Mouse (Mus musculus) yolk sac, embryonic 10.5 days (tissue): ENCODE data around the gene Rai1.

Source experiments
- DNase-seq: peaks from one replicate; pipeline ENCODE4 v3.0.0-alpha.2; 2017; ENCODE audit warnings: low spot score

Gene Rai1

DNA sequence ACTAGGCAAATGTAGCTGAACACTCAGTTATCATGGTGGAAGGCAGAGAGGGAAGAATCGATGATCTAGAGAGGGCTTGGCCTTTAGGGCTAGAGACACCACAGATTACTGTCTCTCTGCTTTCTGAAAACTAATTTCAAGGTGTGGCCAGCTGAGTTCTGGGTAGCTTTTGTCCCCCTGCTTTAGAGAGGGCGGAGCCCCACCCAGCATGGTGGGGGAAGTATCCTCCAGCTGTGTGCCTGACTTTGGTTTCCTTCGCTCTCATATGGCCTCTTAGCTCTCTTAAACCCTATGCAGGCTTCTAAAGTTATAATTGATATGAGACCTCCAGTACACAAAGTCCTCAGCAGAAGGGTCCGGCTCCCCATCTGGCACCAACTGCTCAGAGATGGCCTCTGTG lies 58.5 kb downstream of the Rai1 start:
- no peak for DNase-seq

DNA sequence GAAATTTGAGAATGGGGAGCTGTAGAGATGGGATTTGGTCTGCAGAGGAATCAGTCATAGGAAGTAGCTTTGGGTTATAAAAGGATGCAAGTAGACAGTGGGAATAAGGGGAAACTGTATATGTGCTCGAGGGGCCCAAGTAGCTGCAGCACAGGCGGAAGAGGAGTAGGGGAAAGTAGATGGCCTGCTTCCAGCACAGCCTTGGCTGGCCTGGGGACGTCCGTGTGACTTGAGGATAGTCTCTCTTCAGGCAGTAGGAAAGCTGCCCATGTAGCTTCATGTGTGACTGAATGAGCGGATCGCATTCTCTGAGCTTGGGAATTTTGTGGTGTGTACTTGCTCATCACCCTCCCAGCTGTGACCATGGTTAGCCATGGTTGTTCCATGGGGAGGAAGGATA lies 59.6 kb downstream of the Rai1 start:
- no peak for DNase-seq

DNA sequence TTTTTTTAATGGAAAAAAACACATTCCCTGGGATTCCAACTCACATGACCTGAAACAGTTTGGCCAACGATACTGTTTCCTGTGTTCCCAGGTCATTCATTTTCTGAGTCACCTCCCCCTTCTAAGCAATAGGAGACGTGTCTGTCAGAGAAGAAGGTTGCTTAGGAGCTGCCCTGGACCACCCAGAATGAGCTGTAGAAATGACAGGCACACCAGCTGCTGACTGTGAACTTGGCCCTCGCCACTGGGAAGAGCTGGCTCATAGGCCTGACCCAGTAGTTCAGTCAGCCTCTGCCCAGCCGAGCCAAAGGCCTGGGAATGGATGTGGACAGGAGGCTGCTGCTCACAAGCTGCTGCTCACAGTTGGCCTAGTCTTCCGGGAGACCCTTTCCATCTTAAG lies 60.3 kb downstream of the Rai1 start:
- no peak for DNase-seq

DNA sequence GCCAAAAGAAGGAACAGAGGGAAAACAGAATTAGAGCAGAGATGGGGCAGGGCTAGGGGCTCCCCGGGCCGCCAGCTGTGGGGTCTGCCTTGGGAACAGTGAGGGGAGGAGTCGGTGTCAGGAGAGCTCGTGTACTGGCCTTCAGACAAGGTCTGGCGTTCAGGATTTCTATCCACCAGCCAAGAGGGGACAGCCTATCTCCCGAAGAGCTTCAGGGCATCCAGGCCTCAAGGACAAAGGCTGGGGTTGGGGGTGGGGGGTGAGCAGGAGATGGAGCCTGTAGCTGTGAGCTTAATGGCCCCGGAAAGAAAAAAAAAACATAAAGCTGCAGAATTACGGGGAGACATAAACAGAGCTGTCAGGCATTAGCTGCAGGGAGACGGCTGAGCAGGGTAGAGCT lies 64.0 kb downstream of the Rai1 start:
- DNase-seq = no peak

DNA sequence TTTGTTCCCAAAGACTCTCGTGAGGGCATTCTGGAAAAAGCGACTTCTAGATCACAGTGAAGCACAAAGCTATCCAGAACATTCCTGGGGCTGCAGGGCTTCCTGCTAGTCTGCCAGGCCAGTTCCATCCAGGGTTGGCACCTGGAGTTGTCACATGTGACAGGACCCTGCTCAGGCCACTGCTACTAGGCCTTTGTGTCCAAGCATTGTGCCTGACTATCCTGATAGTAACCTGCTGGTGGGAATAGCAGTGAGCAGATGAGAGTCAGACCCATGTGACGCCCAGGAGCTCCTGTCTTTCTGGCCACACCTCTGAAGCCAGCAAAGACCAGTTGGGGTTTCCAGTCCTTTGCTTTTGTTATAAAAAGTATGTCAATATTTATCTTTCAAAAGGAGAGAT lies 67.3 kb downstream of the Rai1 start:
- DNase-seq = no peak

DNA sequence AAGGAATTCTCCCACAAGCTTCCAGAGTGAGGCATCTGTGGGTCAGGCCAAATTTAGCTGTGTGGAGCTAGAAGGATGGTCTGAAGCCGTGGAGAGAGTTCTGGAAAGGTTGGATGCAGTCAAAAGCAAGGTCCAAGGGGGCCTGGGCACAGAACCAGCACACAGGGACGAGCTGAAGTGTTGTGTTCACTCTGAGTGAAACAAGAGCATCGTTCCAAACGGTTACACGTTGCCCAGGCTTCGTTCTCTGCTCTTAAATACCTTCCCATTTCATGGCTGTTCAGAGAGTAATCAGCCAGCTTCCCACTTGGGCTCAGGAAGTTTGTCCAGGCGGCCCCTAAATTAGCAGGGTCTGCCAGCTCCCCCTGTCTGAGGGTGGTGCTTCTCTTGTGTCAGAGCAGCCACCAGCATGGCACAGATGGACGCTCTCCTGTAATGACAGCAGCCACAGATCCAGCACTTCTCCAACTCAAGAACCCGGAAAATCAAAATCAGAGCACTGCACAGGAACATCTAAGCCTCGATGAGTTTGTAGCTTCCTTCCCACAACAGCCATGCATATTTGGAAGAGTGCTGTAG lies 68.9 kb downstream of the Rai1 start:
- DNase-seq = no peak

DNA sequence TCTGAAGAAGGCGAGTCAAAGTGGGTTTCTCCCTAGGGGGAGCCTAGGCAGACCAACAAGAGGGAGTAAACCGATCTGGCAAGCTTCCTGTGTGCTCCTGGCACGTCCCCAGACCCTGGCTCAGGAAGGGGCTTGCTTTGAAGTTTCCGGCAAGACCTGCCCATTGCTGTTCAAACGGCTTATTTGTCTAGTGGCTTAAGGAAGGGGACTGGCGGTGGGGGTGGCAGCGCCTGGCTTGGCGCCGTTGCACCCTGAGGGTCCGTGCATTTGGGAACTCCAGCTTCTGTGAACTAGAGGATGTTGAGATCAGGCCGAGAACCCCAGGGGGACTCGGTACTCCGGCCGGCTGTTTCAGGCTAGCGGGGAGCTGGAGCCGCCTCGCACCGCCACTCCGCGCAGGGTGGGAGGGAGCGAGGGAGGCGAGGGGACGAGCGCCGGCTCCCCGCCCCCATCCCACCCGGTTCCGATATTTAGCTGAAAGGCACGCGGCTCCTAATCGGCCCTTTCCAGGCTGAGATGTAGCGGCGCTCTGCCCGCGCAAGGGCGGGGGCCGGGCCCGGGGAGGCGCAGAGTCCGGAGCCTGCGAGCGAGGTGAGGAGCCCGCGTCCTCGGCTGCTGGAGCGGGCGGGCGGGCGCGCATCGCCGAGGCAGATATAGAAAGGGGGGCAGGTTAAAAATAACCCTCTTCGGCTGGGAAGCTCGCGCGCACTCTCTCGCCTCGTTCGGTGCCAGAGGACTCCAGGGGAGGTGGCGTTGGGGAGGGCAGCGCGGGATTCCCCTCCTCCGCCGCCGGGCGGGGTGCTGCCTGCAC lies 70.8 kb downstream of the Rai1 start:
- DNase-seq = peak; percentile 64

DNA sequence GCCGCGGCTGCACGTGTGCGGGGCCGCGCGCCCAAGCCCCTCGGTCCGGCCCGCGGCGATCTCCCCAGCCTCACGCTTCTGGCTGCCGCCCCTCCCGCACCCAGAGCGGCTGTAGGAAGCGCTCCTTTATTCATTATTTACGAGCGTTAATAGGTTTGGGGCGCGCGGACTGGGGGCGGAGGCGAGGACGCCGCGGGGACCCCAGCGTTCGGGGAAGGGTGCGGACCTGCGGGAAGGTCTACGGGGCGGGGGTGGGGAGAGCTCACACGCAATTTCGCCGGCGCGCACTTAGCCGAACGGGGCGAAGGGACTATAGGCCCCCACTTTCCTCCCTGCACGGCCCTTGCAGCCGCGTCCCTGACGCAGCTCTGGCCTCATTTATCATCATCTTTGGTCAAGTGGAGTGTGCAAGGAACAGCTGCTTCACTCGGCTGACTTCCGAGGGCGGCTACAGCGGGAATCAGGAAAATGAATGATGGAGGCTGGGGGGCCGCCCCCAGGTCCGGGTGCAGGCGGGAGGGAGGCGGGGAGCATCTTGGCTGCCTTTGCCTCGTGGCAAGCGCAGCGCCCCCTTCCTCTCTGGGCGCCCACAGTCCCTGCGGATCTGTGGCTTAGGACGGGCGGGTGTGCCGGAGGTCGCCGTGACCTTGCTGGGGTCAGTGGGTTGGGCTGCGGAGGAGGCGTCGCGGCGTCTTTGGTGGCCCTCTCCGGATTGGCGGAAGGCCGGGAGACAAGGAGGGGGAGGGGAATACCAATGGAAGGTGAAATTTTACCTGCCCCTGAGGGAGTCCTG lies 71.6 kb downstream of the Rai1 start:
- peak; percentile 81 for DNase-seq

DNA sequence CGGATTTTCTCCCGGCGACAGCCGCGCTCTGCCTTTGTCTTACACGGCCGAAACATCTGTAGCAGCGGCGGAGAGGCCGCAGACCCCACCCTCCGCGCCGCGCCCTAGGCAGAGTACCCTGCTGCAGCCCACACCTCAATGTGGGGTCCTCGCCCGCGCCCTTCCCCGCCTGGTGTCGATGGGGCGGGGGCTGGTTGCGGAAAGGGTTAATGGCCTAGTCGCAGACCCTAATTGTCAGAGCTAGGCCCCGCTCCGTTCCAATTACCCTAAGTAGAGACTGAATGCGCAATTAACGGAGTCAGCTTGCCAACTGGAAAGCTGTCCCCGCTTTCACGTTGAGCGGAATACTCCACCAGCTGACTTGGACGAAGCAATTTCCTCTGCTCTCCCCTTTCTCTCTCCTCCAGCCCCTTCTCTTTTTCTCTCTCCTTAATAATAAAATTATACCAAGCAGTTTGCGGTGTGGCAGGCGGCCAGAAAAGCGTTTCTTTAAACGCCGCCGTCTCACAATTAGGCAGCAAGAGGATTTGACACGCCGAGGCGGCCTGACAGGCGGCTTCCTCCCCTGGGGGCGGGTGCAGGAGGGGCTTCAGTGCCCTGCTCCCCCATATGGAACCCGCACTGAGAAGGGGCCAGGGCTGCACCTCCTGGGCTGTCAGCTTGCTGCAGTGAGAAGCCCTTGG lies 72.3 kb downstream of the Rai1 start:
- DNase-seq = no peak

DNA sequence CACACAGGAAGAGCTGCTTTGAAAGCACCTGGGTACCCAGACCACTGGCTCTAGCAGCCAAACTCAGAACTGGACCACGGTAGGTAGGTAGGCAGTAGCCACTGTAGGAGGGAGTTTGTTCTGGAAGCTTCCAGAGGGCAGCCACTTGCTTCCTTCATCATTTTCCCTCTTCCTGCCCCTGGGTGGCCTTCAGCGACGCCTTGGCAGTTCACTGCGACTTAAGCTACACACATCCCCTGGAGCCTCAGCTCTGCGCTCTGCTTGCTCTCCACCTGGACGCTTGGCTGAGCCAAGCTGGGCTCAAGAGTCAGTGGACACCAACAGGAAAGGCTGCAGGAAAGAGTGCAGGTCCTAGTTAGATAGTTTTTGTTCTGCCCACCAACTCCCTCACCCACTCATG lies 73.2 kb downstream of the Rai1 start:
- no peak for DNase-seq

DNA sequence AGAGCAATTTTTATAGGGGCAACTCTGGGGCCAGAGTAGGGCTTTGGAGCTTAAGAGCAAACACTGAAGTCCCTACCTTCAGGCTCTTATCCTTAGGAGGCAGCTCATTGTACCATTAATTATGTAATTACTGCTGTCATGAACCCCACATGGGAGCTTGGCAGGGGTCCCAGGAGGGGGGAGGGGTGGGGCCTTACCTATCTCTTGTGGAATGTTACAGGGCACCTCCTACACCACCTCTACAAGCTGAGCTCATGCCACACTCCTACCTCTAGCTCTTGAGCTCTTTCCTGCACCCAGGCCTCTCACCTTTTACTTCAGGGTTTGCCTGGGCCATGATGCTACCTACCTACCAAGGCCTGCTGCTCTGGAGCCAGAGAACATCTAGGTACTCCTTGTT lies 73.7 kb downstream of the Rai1 start:
- DNase-seq = no peak

DNA sequence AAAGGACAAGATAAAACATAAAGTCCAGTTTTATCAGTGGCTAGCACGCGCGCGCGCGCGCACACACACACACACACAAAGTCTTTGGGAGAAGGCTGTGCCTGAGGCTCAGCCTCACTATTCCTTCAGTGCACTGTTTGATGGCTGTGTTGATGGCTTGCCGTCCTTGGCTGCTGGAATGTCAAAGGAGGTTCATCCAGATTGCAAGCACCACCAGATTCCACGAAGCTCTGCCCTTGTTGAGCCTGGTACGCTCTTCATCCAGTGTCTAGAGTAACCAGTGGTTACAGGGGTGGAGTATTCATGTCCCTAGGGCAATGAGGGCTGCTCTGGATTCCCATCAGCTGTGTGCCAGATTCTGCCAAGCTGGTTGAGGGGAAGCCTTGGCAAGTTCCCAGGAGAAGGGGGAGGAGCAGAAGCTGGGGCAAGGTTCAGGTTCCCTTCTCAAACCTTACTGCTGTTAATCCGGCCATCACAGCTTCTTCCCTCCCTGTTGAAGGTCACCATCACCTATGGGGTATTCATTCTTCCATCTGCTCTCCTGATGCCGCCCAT lies 77.4 kb downstream of the Rai1 start:
- no peak for DNase-seq

DNA sequence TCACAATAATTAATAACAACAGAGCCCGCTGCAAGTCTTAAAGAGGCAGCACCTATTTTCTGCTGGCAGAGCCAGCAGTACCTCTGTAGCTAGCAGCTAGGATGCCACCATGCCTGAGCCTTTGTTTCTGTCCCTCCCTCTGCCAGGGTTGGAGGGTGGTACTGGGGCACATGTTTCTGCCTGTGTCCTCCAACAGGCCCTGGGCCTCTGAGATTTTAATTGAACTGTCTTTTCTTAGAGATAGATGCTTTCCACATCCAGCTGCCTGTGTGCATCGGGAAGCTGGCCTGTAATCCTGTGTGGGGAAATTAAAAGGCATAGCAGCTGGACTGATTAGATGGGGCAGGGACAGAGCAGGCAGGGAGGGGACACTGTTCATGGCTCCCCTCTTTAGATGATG lies 77.9 kb downstream of the Rai1 start:
- no peak for DNase-seq

DNA sequence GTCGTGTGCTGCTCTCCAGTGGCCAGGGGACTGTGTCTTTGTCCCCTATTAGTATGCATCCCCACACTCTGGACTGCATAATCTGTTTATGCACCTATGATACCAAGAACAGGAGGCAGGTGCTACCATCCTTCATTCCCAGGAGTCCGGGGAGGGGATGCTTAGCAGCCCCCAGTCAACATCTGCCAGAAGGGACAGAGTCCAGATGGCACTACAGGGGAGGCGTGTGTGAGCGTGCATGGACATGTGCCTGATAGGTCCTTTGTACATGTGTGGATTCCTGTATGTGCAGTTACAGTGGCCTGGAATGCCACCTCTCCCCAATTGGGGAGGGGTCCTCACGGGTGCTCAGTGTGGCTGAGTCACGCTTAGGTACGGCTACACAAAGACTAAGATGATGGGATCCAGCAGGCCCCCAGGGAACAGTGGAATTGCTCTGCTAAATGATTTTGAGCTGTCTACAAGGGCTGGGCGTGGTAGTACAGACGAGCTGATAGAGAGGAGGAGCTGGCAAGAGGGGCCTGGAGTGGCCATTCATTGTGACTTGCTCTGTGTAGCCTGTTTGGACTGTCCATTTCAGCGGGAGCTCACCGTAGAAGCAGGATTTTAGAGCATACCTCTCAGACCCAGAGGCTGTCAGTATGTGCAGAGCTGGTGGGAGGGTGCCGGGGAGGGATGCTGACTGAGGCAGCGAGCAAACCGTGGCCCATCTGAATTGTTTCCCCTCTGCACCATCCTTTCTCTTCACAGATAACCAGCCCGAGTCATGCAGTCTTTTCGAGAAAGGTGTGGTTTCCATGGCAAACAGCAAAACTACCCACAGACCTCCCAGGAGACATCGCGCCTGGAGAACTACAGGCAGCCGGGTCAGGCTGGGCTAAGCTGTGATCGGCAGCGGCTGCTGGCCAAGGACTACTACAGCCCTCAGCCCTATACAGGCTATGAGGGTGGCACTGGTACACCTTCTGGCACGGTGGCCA lies 79.8 kb downstream of the Rai1 start:
- DNase-seq = no peak

DNA sequence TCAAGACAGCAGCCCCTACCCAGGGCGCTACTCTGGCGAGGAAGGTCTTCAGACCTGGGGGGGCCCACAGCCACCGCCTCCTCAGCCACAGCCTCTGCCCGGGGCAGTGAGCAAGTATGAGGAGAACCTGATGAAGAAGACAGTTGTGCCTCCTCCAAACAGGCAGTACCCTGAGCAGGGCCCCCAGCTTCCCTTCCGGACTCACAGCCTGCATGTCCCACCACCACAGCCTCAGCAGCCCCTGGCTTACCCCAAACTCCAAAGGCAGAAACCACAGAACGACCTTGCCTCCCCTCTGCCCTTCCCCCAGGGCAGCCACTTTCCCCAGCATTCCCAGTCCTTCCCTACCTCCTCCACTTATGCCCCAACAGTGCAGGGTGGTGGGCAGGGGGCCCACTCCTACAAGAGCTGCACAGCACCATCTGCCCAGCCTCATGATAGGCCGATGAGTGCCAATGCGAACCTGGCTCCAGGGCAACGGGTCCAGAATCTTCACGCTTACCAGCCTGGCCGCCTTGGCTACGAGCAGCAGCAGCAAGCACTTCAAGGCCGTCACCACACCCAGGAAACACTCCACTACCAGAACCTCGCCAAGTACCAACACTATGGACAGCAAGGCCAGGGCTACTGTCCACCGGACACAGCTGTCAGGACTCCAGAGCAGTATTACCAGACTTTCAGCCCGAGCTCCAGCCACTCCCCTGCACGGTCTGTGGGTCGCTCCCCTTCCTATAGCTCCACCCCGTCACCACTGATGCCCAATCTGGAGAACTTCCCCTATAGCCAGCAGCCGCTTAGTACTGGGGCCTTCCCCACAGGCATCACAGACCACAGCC lies 80.8 kb downstream of the Rai1 start:
- no peak for DNase-seq

DNA sequence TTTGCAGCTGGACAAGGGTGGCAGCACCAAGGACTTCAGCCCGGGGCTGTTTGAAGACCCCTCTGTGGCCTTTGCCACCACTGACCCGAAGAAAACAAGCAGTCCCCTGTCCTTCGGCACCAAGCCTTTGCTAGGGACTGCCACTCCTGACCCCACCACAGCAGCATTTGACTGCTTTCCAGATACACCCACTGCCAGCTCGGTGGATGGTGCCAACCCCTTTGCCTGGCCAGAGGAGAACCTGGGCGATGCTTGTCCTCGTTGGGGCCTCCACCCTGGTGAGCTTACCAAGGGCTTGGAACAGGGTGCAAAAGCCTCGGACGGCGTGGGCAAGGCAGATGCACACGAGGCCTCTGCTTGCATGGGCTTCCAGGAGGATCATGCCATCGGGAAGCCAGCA lies 82.3 kb downstream of the Rai1 start:
- no peak for DNase-seq

DNA sequence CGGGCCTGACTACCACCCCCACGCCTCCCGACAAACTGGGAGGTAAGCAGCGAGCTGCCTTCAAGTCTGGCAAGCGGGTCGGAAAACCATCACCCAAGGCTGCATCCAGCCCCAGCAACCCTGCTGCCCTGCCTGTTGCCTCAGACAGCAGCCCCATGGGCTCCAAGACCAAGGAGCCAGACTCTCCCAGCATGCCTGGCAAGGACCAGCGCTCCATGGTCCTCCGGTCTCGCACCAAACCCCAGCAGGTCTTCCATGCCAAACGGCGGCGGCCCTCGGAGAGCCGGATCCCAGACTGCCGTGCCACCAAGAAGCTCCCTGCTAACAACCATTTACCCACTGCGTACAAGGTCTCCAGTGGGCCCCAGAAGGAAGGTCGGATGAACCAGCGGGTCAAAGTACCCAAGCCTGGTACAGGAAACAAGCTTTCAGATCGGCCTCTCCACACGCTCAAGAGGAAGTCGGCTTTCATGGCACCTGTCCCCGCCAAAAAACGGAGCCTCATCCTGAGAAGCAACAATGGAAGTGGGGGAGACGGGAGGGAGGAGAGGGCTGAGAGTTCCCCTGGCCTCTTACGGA lies 83.6 kb downstream of the Rai1 start:
- DNase-seq = no peak

DNA sequence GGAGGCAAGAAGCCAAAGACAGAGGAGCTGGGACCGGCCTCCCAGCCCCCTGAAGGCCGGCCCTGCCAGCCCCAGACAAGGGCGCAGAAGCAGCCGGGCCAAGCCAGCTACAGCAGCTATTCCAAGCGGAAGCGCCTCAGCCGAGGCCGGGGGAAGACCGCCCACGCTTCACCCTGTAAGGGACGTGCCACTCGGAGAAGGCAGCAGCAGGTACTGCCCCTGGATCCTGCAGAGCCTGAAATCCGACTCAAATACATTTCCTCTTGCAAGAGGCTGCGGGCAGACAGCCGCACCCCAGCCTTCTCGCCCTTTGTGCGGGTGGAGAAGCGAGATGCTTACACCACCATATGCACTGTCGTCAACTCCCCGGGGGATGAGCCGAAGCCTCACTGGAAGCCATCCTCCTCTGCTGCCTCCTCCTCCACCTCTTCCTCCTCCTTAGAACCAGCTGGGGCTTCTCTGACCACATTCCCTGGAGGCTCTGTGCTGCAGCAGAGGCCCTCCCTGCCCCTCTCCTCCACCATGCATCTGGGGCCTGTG lies 84.8 kb downstream of the Rai1 start:
- DNase-seq = no peak

DNA sequence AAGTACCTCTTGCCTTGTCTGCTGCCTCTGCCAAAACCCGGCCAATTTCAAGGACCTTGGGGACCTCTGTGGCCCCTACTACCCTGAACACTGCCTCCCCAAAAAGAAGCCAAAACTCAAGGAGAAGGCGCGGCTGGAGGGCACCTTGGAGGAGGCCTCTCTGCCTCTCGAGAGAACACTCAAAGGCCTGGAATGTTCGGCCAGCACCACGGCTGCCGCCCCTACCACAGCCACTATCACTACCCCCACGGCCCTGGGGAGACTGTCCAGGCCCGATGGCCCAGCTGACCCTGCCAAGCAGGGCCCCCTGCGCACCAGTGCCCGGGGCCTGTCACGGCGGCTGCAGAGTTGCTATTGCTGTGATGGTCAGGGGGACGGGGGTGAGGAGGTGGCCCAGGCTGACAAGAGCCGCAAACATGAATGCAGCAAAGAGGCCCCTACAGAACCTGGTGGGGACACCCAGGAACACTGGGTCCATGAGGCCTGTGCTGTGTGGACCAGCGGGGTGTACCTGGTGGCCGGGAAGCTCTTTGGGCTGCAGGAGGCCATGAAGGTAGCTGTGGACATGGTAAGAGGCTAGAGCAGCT lies 85.3 kb downstream of the Rai1 start:
- no peak for DNase-seq
